Mouse (Mus musculus) ES-CJ7 (cell line): ENCODE measurements around the gene Tmem104.

Experiments
- DNase-seq: peaks from one replicate; pipeline ENCODE4 v3.0.0; 2011; ENCODE audit warnings: low read depth, low spot score

Tmem104 gene

GRCm38 (mm10) chr11:115187224-115187639, at the start of gene Tmem104:
Gene Tmem104 (plus strand): TSS chr11:115187487.
- peak; percentile 98 for DNase-seq

- DNase-seq = no peak
Measured at GRCm38 (mm10) chr11:115138597-115139262, 48.6 kb upstream of the Tmem104 start.

GRCm38 (mm10) chr11:115141970-115142369, 45.3 kb upstream of the Tmem104 start:
- DNase-seq = no peak

- no peak for DNase-seq
Measured at GRCm38 (mm10) chr11:115147813-115148212, 39.5 kb upstream of the Tmem104 start.

GRCm38 (mm10) chr11:115150741-115151254, 36.5 kb upstream of the Tmem104 start:
- DNase-seq = no peak

- peak; percentile 87 for DNase-seq
Measured at GRCm38 (mm10) chr11:115151755-115152429, 35.4 kb upstream of the Tmem104 start.

- no peak for DNase-seq
Measured at GRCm38 (mm10) chr11:115153088-115153487, 34.2 kb upstream of the Tmem104 start.

GRCm38 (mm10) chr11:115153699-115154292, 33.5 kb upstream of the Tmem104 start:
- peak; percentile 92 for DNase-seq

- no peak for DNase-seq
Measured at GRCm38 (mm10) chr11:115155053-115155634, 32.1 kb upstream of the Tmem104 start.

- DNase-seq = no peak
Measured at GRCm38 (mm10) chr11:115157933-115158719, 29.2 kb upstream of the Tmem104 start.

- DNase-seq = peak; percentile 87
Measured at GRCm38 (mm10) chr11:115160016-115160797, 27.1 kb upstream of the Tmem104 start.

- peak; percentile 73 for DNase-seq
Measured at GRCm38 (mm10) chr11:115160883-115161577, 26.3 kb upstream of the Tmem104 start.

- DNase-seq = no peak
Measured at GRCm38 (mm10) chr11:115161578-115162204, 25.6 kb upstream of the Tmem104 start.

GRCm38 (mm10) chr11:115162205-115162601, 25.1 kb upstream of the Tmem104 start:
- DNase-seq = no peak

GRCm38 (mm10) chr11:115162832-115163480, 24.3 kb upstream of the Tmem104 start, which contains the start of gene Slc9a3r1:
Gene Slc9a3r1 (plus strand): TSS chr11:115163341.
- DNase-seq = peak; percentile 99

- DNase-seq = peak; percentile 65
Measured at GRCm38 (mm10) chr11:115163568-115164150, 23.6 kb upstream of the Tmem104 start.

- peak; percentile 46 for DNase-seq
Measured at GRCm38 (mm10) chr11:115164341-115164975, 22.8 kb upstream of the Tmem104 start.

GRCm38 (mm10) chr11:115164976-115165374, 22.3 kb upstream of the Tmem104 start:
- DNase-seq = peak; percentile 50
